Mouse (Mus musculus) layer of hippocampus, postnatal 25 days (tissue): ENCODE data around the gene Tesmin. TPM values are rescaled to one million over a fixed set of nuclear protein-coding genes. Genes with fewer than 3 reads are reported as not detected.
A peak's percentile ranks its signal among the peaks of the same experiment; 100 is the strongest.

Source experiments
- DNase-seq, 2 experiments: peaks; one replicate each; pipeline ENCODE4 v3.0.0; 2022; ENCODE audit warnings: mixed read lengths in 2 of 2, low spot score in 1 of 2; ENCODE audit errors: extremely low spot score in 1 of 2
- total RNA-seq, 2 experiments: library from RNA; stranded (reverse); gene quantifications; 2 replicates each; pipeline ENCODE4 v1.2.3; 2021

Gene Tesmin
- total RNA-seq, 2 experiments from 2014 or later: 0.25 to 0.59 TPM

- no peak for DNase-seq
These were observed 48.2 kb downstream of the Tesmin start for GRCm38 (mm10) chr19:3436840-3437239.

- no peak for DNase-seq
These were observed 49.3 kb downstream of the Tesmin start for GRCm38 (mm10) chr19:3437980-3438379.

GRCm38 (mm10) chr19:3440667-3441066 is 52.0 kb downstream of the Tesmin start:
- no peak for DNase-seq

- no peak for DNase-seq
These were observed 52.4 kb downstream of the Tesmin start for GRCm38 (mm10) chr19:3441092-3441491.

GRCm38 (mm10) chr19:3447348-3447747 is 58.7 kb downstream of the Tesmin start:
- no peak for DNase-seq

GRCm38 (mm10) chr19:3449248-3449647 is 60.6 kb downstream of the Tesmin start:
- DNase-seq: no peak

GRCm38 (mm10) chr19:3450714-3451113 is 62.1 kb downstream of the Tesmin start:
- no peak for DNase-seq

- DNase-seq: peak; percentile 50 to 56
These were observed 62.5 kb downstream of the Tesmin start for GRCm38 (mm10) chr19:3451170-3451569.

GRCm38 (mm10) chr19:3451649-3452048 is 63.0 kb downstream of the Tesmin start:
- no peak for DNase-seq

Other genes starting within 250 kb of the Tesmin start
- 10 to 100 TPM; 52.4 to 56.2 TPM for gene Mrpl21, start 106.0 kb upstream of the Tesmin start, total RNA-seq
- gene Ighmbp2, start 105.8 kb upstream of the Tesmin start, total RNA-seq: 10 to 100 TPM in 1 of 2 experiments, 1 to 10 TPM in 1; 9.8 to 11.4 TPM
- gene Cpt1a, start 66.5 kb upstream of the Tesmin start, total RNA-seq: 10 to 100 TPM; 25.6 to 27.0 TPM
- gene Gal, start 25.7 kb downstream of the Tesmin start, total RNA-seq: 1 to 10 TPM; 2.6 to 2.7 TPM
- 10 to 100 TPM; 79.6 to 91.7 TPM for gene Ppp6r3, start 186.9 kb downstream of the Tesmin start, total RNA-seq